Mouse (Mus musculus) olfactory bulb, adult 2 months (tissue): ENCODE measurements around the gene Il2ra.

Experiments used
- CTCF ChIP-seq: fragments of 200-500 bp; IDR thresholded peaks from 2 replicates; pipeline ENCODE4 v1.5.1; 2012; ENCODE audit warnings: low read depth, mild to moderate bottlenecking, low read length, moderate library complexity; ENCODE audit not compliant: insufficient read depth
- POLR2A ChIP-seq: fragments of 200-500 bp; IDR thresholded peaks from 2 replicates; pipeline ENCODE4 v1.6.1; 2012; ENCODE audit warnings: mild to moderate bottlenecking, low read depth, low read length, moderate library complexity; ENCODE audit not compliant: insufficient read depth

GRCm38 (mm10) chr2:11645297-11645696 lies 2.7 kb downstream of the Il2ra start:
- no peak for TF ChIP-seq CTCF
- TF ChIP-seq POLR2A = no peak
